Mouse (Mus musculus): ENCODE measurements around the gene Nploc4. TPM values are rescaled to one million over a fixed set of nuclear protein-coding genes. Genes with fewer than 3 reads are reported as not detected.

Nploc4 gene
- polyA plus RNA-seq, 1 experiment from 2014 or later: 28.1 TPM

DNA sequence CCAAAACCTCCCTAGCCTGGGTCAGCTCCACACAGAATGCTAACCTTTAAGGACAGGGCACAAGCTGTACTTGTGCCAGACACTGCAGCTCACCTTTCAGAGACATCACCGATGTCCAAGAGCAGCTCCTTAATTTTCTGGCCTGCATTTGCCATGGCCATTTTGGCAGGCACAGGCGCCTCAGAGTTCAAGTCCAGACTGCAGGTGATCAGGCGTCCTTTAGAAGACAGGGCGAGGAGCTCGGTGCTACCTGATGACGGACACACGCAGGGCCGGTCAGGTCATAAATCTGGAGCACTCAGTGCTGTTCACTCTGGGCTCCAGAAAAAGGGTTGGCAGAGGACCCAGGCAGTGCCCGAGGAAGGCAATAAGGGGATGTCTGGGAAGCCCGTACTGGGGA is 62.2 kb downstream of the Nploc4 start:
- ATAC-seq (ENCODE audit: insufficient read depth, low FRiP score, low read depth): no peak
- H3K36me3 ChIP-seq: peaks cover 42% of the 10 kb centered on the region; the same call in 1 of the 2 replicates

DNA sequence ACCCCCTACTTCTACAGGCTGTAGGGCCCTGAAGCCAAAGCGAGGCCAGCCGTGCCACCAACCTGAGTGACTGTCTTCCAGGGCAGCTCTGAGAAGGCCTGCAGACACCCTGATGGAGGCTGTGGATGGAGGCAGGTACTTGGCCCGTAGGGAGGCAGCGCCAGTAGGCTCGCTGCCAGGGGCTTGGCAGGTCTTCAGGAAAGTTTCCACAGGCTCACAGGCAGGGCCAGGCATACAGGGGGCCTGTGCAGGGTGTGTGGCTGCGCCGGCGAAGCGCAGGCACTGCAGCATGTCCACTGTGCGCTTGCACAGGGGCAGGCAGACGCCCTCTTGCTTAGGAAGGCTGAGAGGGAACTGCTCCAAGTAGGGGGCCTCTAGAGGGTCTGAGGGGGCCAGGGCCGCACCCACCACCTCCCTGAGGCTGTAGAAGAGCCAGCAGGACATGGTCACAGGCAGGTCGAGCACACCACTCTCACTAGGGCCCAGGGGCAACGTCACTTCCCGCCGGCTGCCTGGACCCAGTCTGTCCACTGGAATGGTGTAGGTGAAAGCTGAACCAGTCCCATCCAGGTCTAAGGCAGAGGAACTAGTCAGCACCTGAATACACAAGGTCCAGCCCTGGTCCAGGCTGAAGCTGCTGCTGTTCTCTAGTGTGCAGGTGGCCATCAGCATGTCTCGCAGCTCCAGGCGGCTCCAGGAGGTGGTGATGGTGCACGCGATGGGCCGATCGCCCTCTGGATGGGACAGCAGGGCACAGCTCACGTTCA is 63.5 kb downstream of the Nploc4 start:
- peaks cover 37% of the 10 kb centered on the region; the same call in 1 of the 2 replicates for H3K36me3 ChIP-seq
- no peaks in the 10 kb centered on the region for H3K27me3 ChIP-seq (replicated peaks)
- no peaks in the 10 kb centered on the region for H3K9me3 ChIP-seq
- H3K9ac ChIP-seq: no peak overlapping the region
- H3K4me2 ChIP-seq: no peak overlapping the region
- no peak overlapping the region for H3K4me3 ChIP-seq (replicated peaks)
- no peak overlapping the region for H3K27ac ChIP-seq
- H3K4me1 ChIP-seq: peaks cover 30% of the 10 kb centered on the region
- no peak for ATAC-seq (ENCODE audit: insufficient read depth, low FRiP score, low read depth)
- 84% methylated on average over 23 of the region's 23 CpGs for WGBS

More for the DNA sequence above, 62.2 kb downstream of the Nploc4 start:
- Histone ChIP-seq H3K27ac (no peak overlapping the region), H3K4me2 (no peak overlapping the region), H3K4me3 (replicated peaks) (no peak overlapping the region), H3K4me1 (peaks cover 22% of the 10 kb centered on the region), H3K9me3 (no peaks in the 10 kb centered on the region), H3K27me3 (replicated peaks) (no peaks in the 10 kb centered on the region), H3K9ac (no peak overlapping the region)
- WGBS: 92% methylated on average over 10 of the region's 10 CpGs

DNA sequence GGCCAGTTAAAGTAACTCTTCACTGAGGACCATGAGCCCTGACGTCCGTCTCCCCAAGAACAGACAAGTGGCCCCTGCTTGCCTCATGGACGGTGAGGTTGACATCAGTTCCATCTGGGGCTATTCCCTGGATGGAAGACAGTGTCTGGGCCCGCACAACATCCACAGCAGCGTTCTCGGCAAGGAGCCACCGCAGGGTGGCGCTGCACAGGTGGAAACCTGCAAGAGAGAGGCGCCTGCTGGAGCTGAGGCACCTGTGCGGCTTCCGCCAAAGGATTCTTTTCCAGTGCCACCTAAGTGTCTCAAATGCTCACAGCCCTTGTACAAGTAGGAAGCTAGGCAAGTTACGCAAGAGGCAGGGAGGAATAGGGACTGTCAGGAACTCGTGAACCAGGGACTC is 64.5 kb downstream of the Nploc4 start:
- WGBS: 64% methylated on average over 13 of the region's 13 CpGs
- Histone ChIP-seq H3K4me3 (replicated peaks) (no peak overlapping the region), H3K4me1 (peaks cover 26% of the 10 kb centered on the region), H3K36me3 (peaks cover 37% of the 10 kb centered on the region; the same call in 1 of the 2 replicates), H3K27me3 (replicated peaks) (no peaks in the 10 kb centered on the region), H3K9me3 (no peaks in the 10 kb centered on the region), H3K4me2 (no peak overlapping the region), H3K27ac (no peak overlapping the region), H3K9ac (no peak overlapping the region)
- ATAC-seq (ENCODE audit: insufficient read depth, low FRiP score, low read depth): no peak

DNA sequence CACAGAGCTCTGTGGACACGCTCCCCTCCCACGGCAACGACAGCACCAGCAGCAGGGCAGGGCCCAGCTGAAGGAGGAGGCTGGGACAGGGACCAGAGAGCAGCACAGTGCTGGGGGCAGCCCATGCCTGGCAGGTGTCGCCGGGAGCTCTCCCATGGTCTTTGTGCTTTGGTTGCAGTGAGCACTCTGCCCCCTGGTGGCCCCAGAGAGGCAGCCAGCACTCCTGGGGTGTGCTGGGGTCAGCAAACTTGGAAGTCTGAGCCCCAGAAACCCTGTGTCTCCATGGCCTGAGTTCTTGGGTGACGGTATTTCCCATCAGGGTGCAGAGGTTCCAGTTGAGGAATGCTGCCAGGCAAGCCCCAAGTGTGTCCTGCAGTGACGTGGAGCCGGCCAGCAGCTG is 67.9 kb downstream of the Nploc4 start:
- Histone ChIP-seq H3K4me1 (0 out of 2 replicates have a peak, but pooled peaks cover 21% of the 10 kb centered on the region), H3K4me3 (replicated peaks) (no peak overlapping the region), H3K27ac (peak overlapping the region; percentile 50), H3K27me3 (replicated peaks) (no peaks in the 10 kb centered on the region), H3K36me3 (peaks cover 23% of the 10 kb centered on the region; the same call in 1 of the 2 replicates), H3K9ac (no peak overlapping the region), H3K9me3 (no peaks in the 10 kb centered on the region), H3K4me2 (no peak overlapping the region)
- ATAC-seq (ENCODE audit: insufficient read depth, low FRiP score, low read depth): peak; percentile 37; the same call in 1 of the 2 replicates
- WGBS: 33% methylated on average over 8 of the region's 8 CpGs

DNA sequence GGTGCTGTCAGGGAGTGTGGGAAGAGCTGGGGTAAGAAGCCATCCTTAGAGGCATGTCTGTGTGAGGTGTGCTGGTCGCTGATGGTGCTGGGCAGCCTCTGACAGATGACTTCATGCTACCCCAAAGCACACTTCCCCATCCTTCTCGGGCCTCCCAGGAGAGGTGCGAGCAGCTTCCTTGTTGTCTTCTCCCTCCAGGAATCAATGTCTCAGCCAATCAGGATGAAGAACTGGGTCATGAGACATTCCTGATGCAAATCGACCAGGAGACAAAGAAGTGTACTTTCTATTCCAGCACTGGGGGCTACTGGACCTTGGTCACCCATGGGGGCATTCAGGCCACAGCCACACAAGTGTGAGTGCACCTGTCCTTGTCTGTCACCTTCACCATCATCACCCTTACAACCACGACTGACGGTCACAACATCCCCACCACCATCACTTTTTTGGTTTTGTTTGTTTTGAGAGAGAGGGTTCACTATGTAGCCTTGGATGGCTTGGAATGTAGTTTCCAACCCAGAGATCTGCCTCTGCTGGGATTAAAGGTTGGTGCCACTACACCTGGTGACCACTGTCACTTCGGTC is 71.0 kb downstream of the Nploc4 start:
- WGBS: 29% methylated on average over 7 of the region's 7 CpGs
- Histone ChIP-seq H3K27me3 (replicated peaks) (no peaks in the 10 kb centered on the region), H3K4me1 (0 out of 2 replicates have a peak, but pooled peaks cover 18% of the 10 kb centered on the region), H3K4me3 (replicated peaks) (no peak overlapping the region), H3K36me3 (0 out of 2 replicates have a peak, but pooled peaks cover 6% of the 10 kb centered on the region), H3K27ac (no peak overlapping the region), H3K9me3 (no peaks in the 10 kb centered on the region), H3K4me2 (no peak overlapping the region), H3K9ac (no peak overlapping the region)
- no peak for ATAC-seq (ENCODE audit: insufficient read depth, low FRiP score, low read depth)

DNA sequence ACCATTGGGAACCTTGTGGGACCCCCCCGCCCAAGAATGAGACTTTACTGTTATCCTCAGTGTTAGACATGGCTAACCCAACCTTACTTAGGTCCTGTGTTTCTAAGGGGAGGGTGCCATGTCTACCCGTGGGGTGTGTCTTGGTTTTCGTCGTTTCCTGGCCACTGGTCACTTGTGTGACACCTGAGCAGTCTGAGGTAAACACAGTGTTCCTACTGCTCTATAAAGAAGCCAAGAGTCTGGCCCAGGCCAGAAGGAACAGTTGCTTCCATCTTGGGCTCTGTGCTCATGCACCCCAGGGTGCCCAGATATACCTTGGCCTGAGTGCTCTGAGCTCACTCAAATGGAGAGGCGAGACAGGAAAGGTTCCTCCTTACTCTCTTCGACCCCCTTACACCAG is 74.6 kb downstream of the Nploc4 start:
- Histone ChIP-seq H3K9ac (no peak overlapping the region), H3K27ac (no peak overlapping the region), H3K9me3 (no peaks in the 10 kb centered on the region), H3K27me3 (replicated peaks) (no peaks in the 10 kb centered on the region), H3K36me3 (no peaks in the 10 kb centered on the region), H3K4me3 (replicated peaks) (no peak overlapping the region), H3K4me2 (no peak overlapping the region), H3K4me1 (peaks cover 24% of the 10 kb centered on the region)
- no peak for ATAC-seq (ENCODE audit: insufficient read depth, low FRiP score, low read depth)
- 79% methylated on average over 6 of the region's 6 CpGs for WGBS

DNA sequence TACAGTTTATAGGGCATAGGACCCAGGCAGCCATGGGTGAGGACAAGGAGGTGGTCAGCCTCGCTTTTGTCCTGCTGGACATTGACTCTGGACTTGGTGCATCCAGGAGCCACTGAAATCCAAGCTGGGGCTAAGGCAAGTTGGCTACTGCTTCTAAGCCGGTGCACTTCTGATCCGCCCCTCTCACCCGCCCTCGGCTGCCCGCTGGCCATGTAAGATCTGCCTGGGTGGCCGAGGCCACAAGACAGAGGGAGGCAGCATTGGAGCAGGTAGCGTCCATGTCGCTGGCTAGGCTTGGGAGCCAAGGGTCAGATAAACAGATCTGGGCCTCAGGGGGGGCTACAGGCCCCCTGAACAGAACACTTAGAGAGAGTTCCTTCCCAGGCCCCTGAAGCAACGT is 76.2 kb downstream of the Nploc4 start, which contains the start of gene Fscn2:
Fscn2 (plus strand) TSS at position 240 of the 400 bp plus-strand sequence.
- Histone ChIP-seq H3K9me3 (no peaks in the 10 kb centered on the region), H3K4me1 (peaks cover 36% of the 10 kb centered on the region), H3K9ac (no peak within 1 kb of the TSS), H3K27me3 (replicated peaks) (no peaks in the 10 kb centered on the region), H3K4me2 (no peak within 1 kb of the TSS; the same call in 1 of the 2 replicates), H3K4me3 (replicated peaks) (no peak within 1 kb of the TSS), H3K27ac (no peak within 1 kb of the TSS), H3K36me3 (no peaks in the 10 kb centered on the region)
- WGBS: 60% methylated on average over 10 of the region's 10 CpGs
- no peak for ATAC-seq (ENCODE audit: insufficient read depth, low FRiP score, low read depth)

DNA sequence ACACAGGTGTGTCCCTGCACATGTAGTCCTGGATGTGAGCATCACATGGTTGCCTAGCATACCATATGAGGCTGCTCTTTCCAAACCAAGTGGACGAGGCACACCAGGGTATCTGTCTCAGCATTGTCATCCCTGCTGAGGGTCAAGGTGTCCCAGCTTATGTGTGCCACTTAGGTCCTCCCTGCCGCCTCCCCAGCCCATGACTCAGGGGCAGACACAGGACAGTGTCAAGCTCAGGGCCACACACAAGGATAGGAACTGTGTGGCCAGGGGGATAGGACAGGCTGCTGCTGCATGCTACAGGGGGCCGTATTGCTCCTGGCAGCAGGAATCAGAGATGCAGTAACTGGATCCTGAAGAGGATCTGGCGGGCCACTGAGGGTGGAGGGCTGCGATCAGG is 76.8 kb downstream of the Nploc4 start:
- 79% methylated on average over 5 of the region's 5 CpGs for WGBS
- H3K4me1 ChIP-seq: peaks cover 36% of the 10 kb centered on the region

DNA sequence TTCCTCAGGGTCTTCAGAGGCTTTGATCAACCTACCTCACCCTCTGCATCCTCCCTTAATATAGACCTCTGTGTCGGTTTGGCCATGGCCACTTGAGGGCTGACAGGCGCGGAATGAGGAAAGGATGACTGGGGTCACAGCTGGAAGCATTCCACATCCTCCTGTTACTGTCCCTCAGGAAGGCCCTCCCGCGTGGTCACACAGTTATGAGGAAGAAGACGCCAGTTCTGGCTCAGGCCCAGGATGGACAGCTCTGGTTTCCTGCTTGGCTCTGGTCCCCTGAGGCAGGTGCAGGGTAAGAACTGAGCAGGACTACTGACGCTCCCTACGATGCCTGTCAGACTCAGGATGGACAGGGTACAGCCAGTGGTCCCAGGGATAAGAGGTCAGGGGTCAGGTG is 77.4 kb downstream of the Nploc4 start:
- H3K27me3 ChIP-seq (replicated peaks): no peaks in the 10 kb centered on the region
- H3K9me3 ChIP-seq: no peaks in the 10 kb centered on the region
- no peak overlapping the region for H3K4me3 ChIP-seq (replicated peaks)
- ATAC-seq (ENCODE audit: insufficient read depth, low FRiP score, low read depth): no peak
- H3K9ac ChIP-seq: no peak overlapping the region
- H3K4me2 ChIP-seq: no peak overlapping the region; the same call in 1 of the 2 replicates
- WGBS: 54% methylated on average over 8 of the region's 8 CpGs
- peaks cover 43% of the 10 kb centered on the region for H3K4me1 ChIP-seq
- no peaks in the 10 kb centered on the region for H3K36me3 ChIP-seq
- H3K27ac ChIP-seq: no peak overlapping the region

More for the DNA sequence above, 76.8 kb downstream of the Nploc4 start:
- no peak for ATAC-seq (ENCODE audit: insufficient read depth, low FRiP score, low read depth)
- no peak overlapping the region for H3K4me2 ChIP-seq
- no peak overlapping the region for H3K27ac ChIP-seq
- no peak overlapping the region for H3K4me3 ChIP-seq (replicated peaks)
- H3K27me3 ChIP-seq (replicated peaks): no peaks in the 10 kb centered on the region
- H3K36me3 ChIP-seq: no peaks in the 10 kb centered on the region
- no peak overlapping the region for H3K9ac ChIP-seq
- no peaks in the 10 kb centered on the region for H3K9me3 ChIP-seq

DNA sequence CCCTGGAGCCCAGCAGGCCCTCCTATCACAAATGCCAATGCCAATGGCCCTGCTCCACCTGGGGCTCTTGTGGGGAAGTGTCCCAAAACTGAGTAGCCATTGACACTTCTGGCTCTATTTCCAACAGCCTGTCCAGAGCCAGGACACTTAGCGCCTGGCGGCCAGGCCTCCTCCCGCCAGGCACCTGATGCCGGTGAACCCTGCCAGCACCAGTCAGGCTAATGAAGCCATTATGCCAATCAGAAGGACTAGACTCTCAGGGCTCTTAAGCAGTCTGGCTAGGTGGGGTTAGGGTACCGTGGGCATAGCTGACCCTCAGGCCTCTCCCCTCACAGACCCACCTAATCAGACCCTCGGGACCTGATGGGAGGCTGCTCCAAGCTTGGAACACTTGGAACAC is 78.1 kb downstream of the Nploc4 start:
- Histone ChIP-seq H3K4me3 (replicated peaks) (no peak overlapping the region), H3K27ac (no peak overlapping the region), H3K4me2 (no peak overlapping the region), H3K27me3 (replicated peaks) (no peaks in the 10 kb centered on the region), H3K9ac (no peak overlapping the region), H3K36me3 (no peaks in the 10 kb centered on the region), H3K9me3 (no peaks in the 10 kb centered on the region), H3K4me1 (peaks cover 49% of the 10 kb centered on the region)
- no peak for ATAC-seq (ENCODE audit: insufficient read depth, low FRiP score, low read depth)
- 80% methylated on average over 6 of the region's 6 CpGs for WGBS

DNA sequence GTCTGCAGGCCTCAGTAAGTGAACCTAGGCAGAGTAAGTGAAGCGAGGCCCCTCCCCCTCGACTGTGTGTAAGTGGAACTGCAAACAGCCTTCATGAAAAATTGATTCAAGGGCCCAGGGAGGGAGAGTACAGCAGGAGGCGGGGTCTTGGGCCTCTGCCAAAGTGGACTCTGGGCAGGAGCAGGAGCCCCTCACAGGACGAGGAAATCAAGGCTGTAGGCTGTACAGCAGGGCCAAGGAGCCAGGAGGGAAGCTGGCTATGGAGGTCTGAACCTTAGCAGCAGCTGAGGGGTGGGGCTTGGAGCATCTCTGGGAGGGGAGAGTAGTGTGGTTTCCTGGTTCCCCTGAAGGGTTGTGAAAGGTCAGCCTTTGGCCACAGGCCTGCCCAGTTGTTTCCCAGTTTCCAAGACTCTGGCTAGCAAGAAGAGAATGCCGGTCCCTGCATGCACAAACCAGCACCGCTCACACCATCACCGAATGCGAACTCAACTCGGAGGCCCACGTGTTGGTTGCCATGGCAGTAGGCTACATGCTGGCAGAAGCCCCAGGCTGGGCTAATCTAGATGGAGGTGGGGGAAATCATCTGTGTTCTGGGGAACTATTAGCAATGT is 79.6 kb downstream of the Nploc4 start:
- Histone ChIP-seq H3K4me3 (replicated peaks) (no peak overlapping the region; the same call in 1 of the 2 replicates), H3K4me1 (peaks cover 63% of the 10 kb centered on the region), H3K36me3 (no peaks in the 10 kb centered on the region), H3K27me3 (replicated peaks) (no peaks in the 10 kb centered on the region), H3K27ac (peak overlapping the region; percentile 93), H3K4me2 (peak overlapping the region; percentile 41), H3K9me3 (no peaks in the 10 kb centered on the region), H3K9ac (no peak overlapping the region)
- ATAC-seq (ENCODE audit: insufficient read depth, low FRiP score, low read depth): peak; percentile 76
- WGBS: 6% methylated on average over 10 of the region's 10 CpGs

DNA sequence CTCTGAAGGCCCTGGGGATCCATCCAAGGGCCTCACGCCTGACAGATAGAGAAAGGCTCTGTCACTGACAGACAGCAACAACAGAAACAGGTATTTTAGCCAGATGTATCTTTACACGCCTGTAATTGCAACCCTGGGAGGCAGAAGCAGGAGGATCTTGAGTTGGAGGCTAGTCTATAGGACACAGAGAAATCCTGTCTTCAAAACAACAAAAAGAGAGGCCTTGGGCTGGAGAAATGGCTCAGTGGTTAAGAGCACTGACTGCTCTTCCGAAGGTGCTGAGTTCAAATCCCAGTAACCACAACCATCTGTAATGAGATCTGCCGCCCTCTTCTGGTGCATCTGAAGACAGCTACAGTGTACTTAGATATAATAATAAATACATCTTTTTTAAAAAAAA is 80.6 kb downstream of the Nploc4 start:
- peaks cover 68% of the 10 kb centered on the region for H3K4me1 ChIP-seq
- no peak for ATAC-seq (ENCODE audit: insufficient read depth, low FRiP score, low read depth)
- no peaks in the 10 kb centered on the region for H3K9me3 ChIP-seq
- H3K36me3 ChIP-seq: no peaks in the 10 kb centered on the region
- no peak overlapping the region for H3K4me3 ChIP-seq (replicated peaks)
- H3K9ac ChIP-seq: no peak overlapping the region
- 87% methylated on average over 4 of the region's 4 CpGs for WGBS
- no peaks in the 10 kb centered on the region for H3K27me3 ChIP-seq (replicated peaks)
- H3K27ac ChIP-seq: peak overlapping the region; percentile 93
- H3K4me2 ChIP-seq: no peak overlapping the region

Measured in stomach, embryonic 15.5 days (tissue).